Comparison of ENCODE assay signal across 8 mouse cellular contexts in the genomic region with DNA sequence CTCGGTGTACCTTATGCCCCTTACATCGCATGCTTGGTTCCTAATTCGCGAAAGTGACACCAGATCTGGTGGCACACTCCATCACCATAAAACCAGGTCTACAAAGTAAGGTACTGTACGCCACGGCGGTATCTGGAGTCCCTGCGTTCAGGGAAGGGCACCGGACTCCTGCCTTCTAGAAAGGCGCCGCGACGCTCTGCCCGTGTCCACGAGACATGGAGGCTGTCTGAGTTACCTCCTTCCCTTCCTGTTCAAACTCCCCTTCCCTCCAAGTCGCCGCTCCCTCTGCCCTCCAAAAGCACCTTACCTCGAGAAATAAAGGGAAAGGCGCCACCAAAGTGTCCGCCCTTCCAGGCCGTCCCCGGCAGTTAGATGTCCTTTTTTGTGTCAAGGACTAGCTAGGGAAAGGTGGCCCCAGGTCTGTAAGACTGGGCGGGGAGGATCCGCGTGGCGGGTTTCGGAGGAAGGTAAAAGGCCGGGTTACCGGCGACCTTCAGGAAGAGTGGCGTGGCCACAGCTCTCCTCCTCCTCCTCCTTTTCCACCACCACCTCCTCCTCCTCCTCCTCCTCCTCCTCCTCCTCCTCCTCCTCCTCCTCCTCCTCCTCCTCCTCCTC. TPM values are rescaled to one million over a fixed set of nuclear protein-coding genes. Genes with fewer than 3 reads are reported as not detected.
DNase-seq lines count a peak whose midpoint lies in the region; ATAC-seq and TF ChIP-seq lines count a peak whose summit lies in the region.

No protein-coding gene starts in this region.

- peak overlapping the region; percentile 81 for H3K4me3 ChIP-seq in erythroblast, embryonic 14.5 days (replicated peaks)
- H3K4me3 ChIP-seq in liver, postnatal 0 days (ENCODE audit: low read depth, low read length), result peak overlapping the region; percentile 77

- peak overlapping the region; percentile 85 for H3K27ac ChIP-seq in liver, postnatal 0 days (ENCODE audit: low read depth)

- no peak for TF ChIP-seq EP300 in liver, postnatal 0 days (IDR thresholded peaks at IDR 0.05; ENCODE audit: low read depth)

- peak; percentile 11 to 33 for DNase-seq in layer of hippocampus, adult 18-20 months (ENCODE audit: low spot score in 2 of 2)
- no peak for DNase-seq in layer of hippocampus, adult 9-10 months (ENCODE audit: low spot score)
- DNase-seq in brain, embryonic 18.5 days (ENCODE audit: low read depth, low spot score), result peak; percentile 26
- DNase-seq in induced T-regulatory cell, adult 2 months (ENCODE audit: low read depth), result peak; percentile 78
- DNase-seq in liver, postnatal 0 days, result peak; percentile 36
- DNase-seq in retina, embryonic 14.5 days (ENCODE audit: low spot score), result peak; percentile 60
- no peak for DNase-seq in urinary bladder, postnatal 10 days (ENCODE audit: low spot score)

- H3K36me3 ChIP-seq in erythroblast, embryonic 14.5 days (ENCODE audit: control insufficient read depth), result peaks cover 6% of the 10 kb centered on the region
- no peaks in the 10 kb centered on the region for H3K36me3 ChIP-seq in liver, postnatal 0 days (replicated peaks; ENCODE audit: insufficient read depth, low read length)

- H3K4me2 ChIP-seq in liver, postnatal 0 days (ENCODE audit: low read depth, low read length), result peak overlapping the region; percentile 99

- H3K9ac ChIP-seq in liver, postnatal 0 days (replicated peaks), result peak overlapping the region; percentile 79

- H3K27me3 ChIP-seq in erythroblast, embryonic 14.5 days (ENCODE audit: control insufficient read depth), result peaks cover 19% of the 10 kb centered on the region
- H3K27me3 ChIP-seq in liver, postnatal 0 days (ENCODE audit: insufficient read depth, low read length), result peaks cover 7% of the 10 kb centered on the region; the same call in 1 of the 2 replicates

- H3K9me3 ChIP-seq in erythroblast, embryonic 14.5 days (ENCODE audit: control insufficient read depth, low read length), result no peaks in the 10 kb centered on the region
- H3K9me3 ChIP-seq in liver, postnatal 0 days (ENCODE audit: low read length), result no peaks in the 10 kb centered on the region

- TF ChIP-seq CTCF in liver, postnatal 0 days (IDR thresholded peaks at IDR 0.05; ENCODE audit: low read depth), result no peak

- peaks cover 50% of the 10 kb centered on the region for H3K4me1 ChIP-seq in erythroblast, embryonic 14.5 days (ENCODE audit: control insufficient read depth)
- peaks cover 19% of the 10 kb centered on the region for H3K4me1 ChIP-seq in liver, postnatal 0 days (ENCODE audit: insufficient read depth)

- WGBS in liver, postnatal 0 days (ENCODE audit: insufficient replicate concordance), result 0% methylated on average over 31 of the region's 31 CpGs

- peak; percentile 9 for ATAC-seq in liver, postnatal 0 days

RNA-seq across cellular contexts. Expression of a gene that starts 0.8 kb away (rescaled TPM):
- 10 to 100 TPM; 77.6 to 84.1 TPM for total RNA-seq in layer of hippocampus, adult 18-20 months (2021)
- 0.43 and 0.55 TPM in 2 replicates for polyA plus RNA-seq in erythroblast, embryonic 14.5 days (2012)
- 8.4 and 11.3 TPM in 2 replicates for polyA plus RNA-seq in liver, postnatal 0 days (2015; fragmentation: Nextera tagmentation; extraction: Ambion mirVana)

RNA-seq across cellular contexts. Expression of a gene that starts 57.6 kb away (rescaled TPM):
- 10 to 100 TPM; 85.1 to 88.2 TPM for total RNA-seq in layer of hippocampus, adult 18-20 months (2021)
- polyA plus RNA-seq in erythroblast, embryonic 14.5 days (2012), result 0.98 and 1.0 TPM in 2 replicates
- polyA plus RNA-seq in liver, postnatal 0 days (2015; fragmentation: Nextera tagmentation; extraction: Ambion mirVana), result 19.0 and 29.6 TPM in 2 replicates

Comparison
In these comparisons a context has a peak if more than half of its experiments do, and no peak if none do; other contexts are left out.
1. DNase-seq: peak in layer of hippocampus, adult 18-20 months (2 of 2), brain, embryonic 18.5 days (single experiment), induced T-regulatory cell, adult 2 months (single experiment), liver, postnatal 0 days (single experiment) and retina, embryonic 14.5 days (single experiment); none in layer of hippocampus, adult 9-10 months (single experiment) and urinary bladder, postnatal 10 days (single experiment).